Mouse (Mus musculus): ENCODE measurements around the gene Klra17. TPM values are rescaled to one million over a fixed set of nuclear protein-coding genes. Genes with fewer than 3 reads are reported as not detected.
"Not testable (repeated sequence)": the region's sequence is repeated elsewhere in the genome, so short reads cannot be mapped to it uniquely, and the experiment has no call there.

Klra17 gene
- not detected in 2 replicates for polyA plus RNA-seq (2012; rRNA removed)

- DNase-seq (ENCODE audit: extremely low spot score in 1 of 2, low spot score in 1 of 2), result no peak
Observed at GRCm38 (mm10) chr6:129876549-129876948, at the start of gene Klra17. Gene Klra17, minus strand, starts transcription at chr6:129876672.

GRCm38 (mm10) chr6:129917476-129917946 lies 41.0 kb upstream of the Klra17 start, which contains the start of gene Klra5:
Gene Klra5, minus strand, starts transcription at chr6:129917650.
- DNase-seq (ENCODE audit: extremely low spot score in 1 of 2, low spot score in 1 of 2), result not testable (repeated sequence)

- no peak for DNase-seq (ENCODE audit: extremely low spot score in 1 of 2, low spot score in 1 of 2)
Observed at GRCm38 (mm10) chr6:129916996-129917395, 40.5 kb upstream of the Klra17 start.

- no peak for DNase-seq (ENCODE audit: extremely low spot score in 1 of 2, low spot score in 1 of 2)
Observed at GRCm38 (mm10) chr6:129882525-129882924, 6.1 kb upstream of the Klra17 start.

- DNase-seq (ENCODE audit: extremely low spot score in 1 of 2, low spot score in 1 of 2), result not testable (repeated sequence)
Observed at GRCm38 (mm10) chr6:129862349-129862748, 14.1 kb downstream of the Klra17 start, which contains the start of gene Gm17631. Gene Gm17631, plus strand, starts transcription at chr6:129862649.

- peak in 1 of 2 experiments; percentile 1 for DNase-seq (ENCODE audit: extremely low spot score in 1 of 2, low spot score in 1 of 2)
Observed at GRCm38 (mm10) chr6:129825559-129825958, 50.9 kb downstream of the Klra17 start.

GRCm38 (mm10) chr6:129824004-129824403 lies 52.5 kb downstream of the Klra17 start:
- no peak for DNase-seq (ENCODE audit: extremely low spot score in 1 of 2, low spot score in 1 of 2)

GRCm38 (mm10) chr6:129817731-129818130 lies 58.7 kb downstream of the Klra17 start:
- no peak for DNase-seq (ENCODE audit: extremely low spot score in 1 of 2, low spot score in 1 of 2)

- not testable (repeated sequence) for DNase-seq (ENCODE audit: extremely low spot score in 1 of 2, low spot score in 1 of 2)
Observed at GRCm38 (mm10) chr6:129784170-129784569, 92.3 kb downstream of the Klra17 start, which contains the start of gene Gm156. Gene Gm156, minus strand, starts transcription at chr6:129784270.

Other genes starting within 250 kb of the Klra17 start
- gene Klrc3, start 233.3 kb downstream of the Klra17 start, polyA plus RNA-seq (2012; rRNA removed), result not detected in 2 replicates
- gene Klrc2, start 216.0 kb downstream of the Klra17 start, polyA plus RNA-seq (2012; rRNA removed), result not detected in 2 replicates
- gene Klrc1, start 197.7 kb downstream of the Klra17 start, polyA plus RNA-seq (2012; rRNA removed), result not detected in 2 replicates
- not detected in 2 replicates for gene Klri1, start 159.5 kb downstream of the Klra17 start, polyA plus RNA-seq (2012; rRNA removed)
- gene Klri2, start 136.2 kb downstream of the Klra17 start, polyA plus RNA-seq (2012; rRNA removed), result 0.08 TPM in 1 of 2 replicates, not detected in the other
- gene Gm156, start 92.4 kb downstream of the Klra17 start, polyA plus RNA-seq (2012; rRNA removed), result not detected in 2 replicates
- gene Gm17631, start 14.0 kb downstream of the Klra17 start, polyA plus RNA-seq (2012; rRNA removed), result not detected in 2 replicates
- not detected in 2 replicates for gene Klra5, start 41.0 kb upstream of the Klra17 start, polyA plus RNA-seq (2012; rRNA removed)
- not detected in 2 replicates for gene Klra6, start 150.3 kb upstream of the Klra17 start, polyA plus RNA-seq (2012; rRNA removed)
- gene Klra4, start 190.6 kb upstream of the Klra17 start, polyA plus RNA-seq (2012; rRNA removed), result not detected in 2 replicates